Mouse (Mus musculus) sigmoid colon, adult 10 weeks (tissue): ENCODE results near the gene Olfr63. TPM values are rescaled to one million over a fixed set of nuclear protein-coding genes. Genes with fewer than 3 reads are reported as not detected.

Source experiments
- polyA plus RNA-seq: library from polyadenylated mRNA; stranded (reverse); fragments of 350-450 nt; fragmentation: Illumina TruSeq; extraction: RNeasy Lipid Tissue Mini Kit (QIAGEN cat#74804); gene quantifications from one replicate; pipeline ENCODE4 v1.2.3, GENCODE M21; 2014; ENCODE audit warnings: low read depth, low replicate concordance

Olfr63 gene
- polyA plus RNA-seq = not detected

DNA sequence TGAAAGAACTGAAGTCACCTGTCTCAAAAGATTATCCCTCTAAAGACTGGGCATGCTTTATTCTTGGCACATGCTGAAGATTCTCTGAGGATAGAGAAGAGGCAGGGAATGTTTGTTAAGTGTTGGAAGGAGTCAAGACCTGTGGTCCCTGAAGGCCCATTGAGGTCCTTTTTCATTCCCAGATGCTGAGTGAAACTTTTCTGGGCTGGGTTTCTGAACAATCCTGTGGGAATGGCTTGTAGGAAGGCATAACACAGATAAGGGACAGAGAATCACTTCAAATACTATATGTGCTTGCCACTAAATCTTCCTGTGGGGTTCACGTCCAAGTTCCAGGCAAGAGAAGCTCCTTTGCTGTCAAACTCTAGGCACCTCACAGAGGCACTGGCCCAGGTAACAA lies at the start of gene Olfr63:
TSS of gene Olfr63 (plus strand) at position 301 of the 400 bp plus-strand sequence.

DNA sequence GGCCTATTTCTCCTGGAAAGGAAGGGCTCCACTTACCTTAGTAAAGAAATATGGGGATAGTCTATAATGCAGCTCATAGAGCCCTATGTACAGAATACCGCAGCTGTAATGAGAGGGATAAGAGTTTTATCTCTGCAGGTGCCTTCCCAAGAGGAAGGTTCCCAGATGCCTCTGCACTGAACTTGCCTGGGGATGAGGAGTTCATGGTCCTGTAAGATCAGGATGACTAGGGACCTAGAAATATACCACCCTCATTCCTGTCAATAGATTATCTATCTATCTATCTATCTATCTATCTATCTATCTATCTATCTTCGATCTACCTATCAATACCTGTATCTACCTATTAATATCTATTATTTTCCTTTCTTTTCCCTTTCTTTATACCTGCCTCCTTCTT lies 42.9 kb upstream of the Olfr63 start, which contains the start of gene Olfr1564:
TSS of gene Olfr1564 (minus strand) at position 101 of the 400 bp plus-strand sequence.

DNA sequence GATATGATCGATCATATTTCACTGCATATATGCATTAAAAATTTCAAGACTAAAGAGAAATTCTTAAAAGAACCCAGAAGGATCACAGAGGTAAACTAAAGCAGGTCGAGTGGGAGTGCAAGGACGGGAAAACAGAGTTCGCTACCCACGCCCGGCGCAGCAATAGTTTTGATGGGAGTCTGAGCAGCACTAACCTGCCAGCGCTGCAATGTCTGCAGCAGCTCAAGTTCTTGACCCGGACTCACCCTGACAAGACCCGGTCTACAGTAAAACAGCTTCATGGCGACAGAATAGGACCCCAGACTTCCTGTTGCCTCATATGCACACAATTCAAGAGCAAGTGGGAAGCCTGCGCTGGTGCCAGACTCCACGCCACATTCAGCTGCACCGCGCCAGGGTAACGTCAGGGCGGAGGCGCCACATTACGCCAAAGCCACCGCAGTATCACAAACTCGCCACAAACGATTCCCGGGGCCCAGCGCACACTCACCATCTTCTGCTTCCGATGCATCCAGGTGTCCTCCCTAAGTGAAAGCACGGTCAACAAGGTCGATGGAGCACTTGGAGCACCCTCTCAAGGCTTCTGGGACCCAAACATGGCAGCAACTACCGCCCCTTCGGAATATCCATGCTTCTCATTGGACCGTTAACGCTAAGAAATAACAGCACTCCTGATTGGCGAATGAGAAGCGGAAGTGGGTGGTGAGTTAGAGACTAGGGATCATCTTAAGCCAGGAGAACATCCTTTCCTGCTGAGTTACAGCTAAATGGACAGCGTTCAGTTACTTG lies 9.8 kb upstream of the Olfr63 start, which contains the start of gene Zfp955a:
TSS of gene Zfp955a (minus strand) at position 616 of the 789 bp plus-strand sequence.

DNA sequence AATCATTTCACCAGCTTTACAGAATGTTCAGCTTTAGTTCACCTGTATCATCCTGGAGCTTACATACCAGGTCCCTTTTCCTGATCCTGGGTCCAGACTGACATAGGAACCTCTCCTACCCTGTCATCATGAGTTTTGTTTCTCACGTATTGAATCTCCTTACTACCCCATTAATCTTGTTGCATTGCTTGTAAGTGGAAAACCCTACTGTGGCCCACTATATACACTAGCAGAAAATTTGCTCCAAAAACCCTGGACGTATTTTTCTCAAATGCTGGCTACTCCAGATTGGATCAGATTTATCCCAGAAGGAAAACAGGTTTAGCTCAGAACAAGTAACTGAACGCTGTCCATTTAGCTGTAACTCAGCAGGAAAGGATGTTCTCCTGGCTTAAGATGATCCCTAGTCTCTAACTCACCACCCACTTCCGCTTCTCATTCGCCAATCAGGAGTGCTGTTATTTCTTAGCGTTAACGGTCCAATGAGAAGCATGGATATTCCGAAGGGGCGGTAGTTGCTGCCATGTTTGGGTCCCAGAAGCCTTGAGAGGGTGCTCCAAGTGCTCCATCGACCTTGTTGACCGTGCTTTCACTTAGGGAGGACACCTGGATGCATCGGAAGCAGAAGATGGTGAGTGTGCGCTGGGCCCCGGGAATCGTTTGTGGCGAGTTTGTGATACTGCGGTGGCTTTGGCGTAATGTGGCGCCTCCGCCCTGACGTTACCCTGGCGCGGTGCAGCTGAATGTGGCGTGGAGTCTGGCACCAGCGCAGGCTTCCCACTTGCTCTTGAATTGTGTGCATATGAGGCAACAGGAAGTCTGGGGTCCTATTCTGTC lies 24.8 kb downstream of the Olfr63 start, which contains the start of gene Zfp955b:
TSS of gene Zfp955b (plus strand) at position 506 of the 837 bp plus-strand sequence.

Other genes starting within 250 kb of the Olfr63 start
- gene Zfp763, start 231.3 kb upstream of the Olfr63 start, polyA plus RNA-seq = 15.7 TPM
- not detected for gene 4921501E09Rik, start 196.6 kb upstream of the Olfr63 start, polyA plus RNA-seq
- 22.4 TPM for gene Zfp563, start 175.4 kb upstream of the Olfr63 start, polyA plus RNA-seq
- gene Morc2b, start 125.0 kb upstream of the Olfr63 start, polyA plus RNA-seq = not detected
- gene Olfr55, start 96.2 kb upstream of the Olfr63 start, polyA plus RNA-seq = not detected
- gene Olfr239, start 73.4 kb upstream of the Olfr63 start, polyA plus RNA-seq = not detected
- gene Olfr1564, start 43.0 kb upstream of the Olfr63 start, polyA plus RNA-seq = 0.16 TPM
- gene Zfp955a, start 9.5 kb upstream of the Olfr63 start, polyA plus RNA-seq = 40.2 TPM
- gene Zfp955b, start 24.9 kb downstream of the Olfr63 start, polyA plus RNA-seq = 27.4 TPM
- 38.6 TPM for gene Zfp81, start 94.2 kb downstream of the Olfr63 start, polyA plus RNA-seq
- gene Zfp101, start 130.0 kb downstream of the Olfr63 start, polyA plus RNA-seq = 45.2 TPM
- gene Actl9, start 168.2 kb downstream of the Olfr63 start, polyA plus RNA-seq = not detected